Mouse (Mus musculus) erythroblast, embryonic 14.5 days (primary cell): ENCODE data around the gene Tgfbr3.

Experiments used
- GATA1 ChIP-seq: IDR thresholded peaks from 2 replicates; pipeline ENCODE4 v1.6.1; 2012; ENCODE audit warnings: low read length, inconsistent platforms, mixed read lengths
- TAL1 ChIP-seq: IDR thresholded peaks from 3 replicates; pipeline ENCODE4 v1.6.1; 2012; ENCODE audit warnings: low read length, inconsistent platforms, mixed read lengths

DNA sequence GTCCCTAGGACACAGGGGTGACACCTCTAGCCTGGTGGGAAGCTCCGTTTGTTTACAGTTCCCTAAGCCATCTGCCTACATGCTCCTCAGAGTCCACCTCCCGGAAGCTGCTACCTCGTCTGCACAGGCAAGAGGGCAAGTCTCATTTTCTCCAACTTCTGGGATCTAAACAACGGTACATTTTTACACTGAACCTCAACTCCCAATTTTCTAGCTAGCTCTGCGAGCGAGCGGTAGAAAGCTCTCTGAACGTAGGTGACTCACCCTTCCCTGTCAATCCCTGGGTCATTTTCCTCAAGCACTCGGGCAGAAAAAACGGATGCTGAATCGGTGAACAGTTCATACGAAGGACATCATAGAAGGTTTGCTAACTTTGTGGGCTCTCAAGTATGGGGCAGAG lies 122.1 kb downstream of the Tgfbr3 start:
- TF ChIP-seq GATA1 (no peak), TAL1 (no peak)
